Mouse (Mus musculus) lung, postnatal 36 days (tissue): ENCODE results near the gene Yaf2.

Experiments used
- DNase-seq: peaks from one replicate; pipeline ENCODE4 v3.0.0; 2022; ENCODE audit warnings: mixed read lengths

The Yaf2 gene

DNA sequence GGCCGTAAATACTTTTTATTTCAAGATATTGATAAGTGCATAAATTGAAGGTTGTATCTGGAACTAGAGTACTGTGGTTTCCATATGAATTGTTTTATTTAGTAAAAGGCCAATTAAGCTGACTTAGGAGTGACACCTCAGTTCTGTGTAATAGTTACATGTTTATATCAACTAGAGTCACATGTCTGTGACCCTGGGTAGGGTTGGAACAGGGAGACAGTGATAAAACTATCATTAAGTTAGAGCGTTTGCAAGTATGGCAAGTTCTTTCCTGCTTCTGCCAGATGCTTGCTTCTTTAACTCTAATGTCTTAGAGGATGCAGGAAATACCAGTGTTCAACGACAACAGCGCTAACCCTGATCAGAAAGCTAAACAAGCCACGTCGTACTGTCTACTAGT is 52.4 kb downstream of the Yaf2 start:
- no peak for DNase-seq

DNA sequence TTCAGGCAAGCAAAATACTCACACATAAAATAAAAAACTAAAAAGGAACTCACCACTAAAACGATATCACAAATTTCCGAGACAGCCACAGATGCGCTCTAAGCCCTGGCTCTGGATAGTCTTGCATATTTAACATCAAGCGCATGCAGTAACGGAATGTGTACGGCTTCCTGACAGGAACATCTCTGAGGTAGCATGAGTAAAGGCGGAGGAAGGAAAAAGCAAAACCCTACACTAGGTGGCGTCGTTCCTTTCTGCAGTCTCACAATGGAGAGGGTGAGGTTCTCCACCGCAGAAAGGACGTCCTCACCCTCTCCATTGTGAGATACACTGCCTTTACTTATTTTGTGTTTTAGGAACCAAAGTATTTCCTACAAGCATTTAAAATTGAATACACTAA is 53.4 kb downstream of the Yaf2 start:
- peak; percentile 39 for DNase-seq

DNA sequence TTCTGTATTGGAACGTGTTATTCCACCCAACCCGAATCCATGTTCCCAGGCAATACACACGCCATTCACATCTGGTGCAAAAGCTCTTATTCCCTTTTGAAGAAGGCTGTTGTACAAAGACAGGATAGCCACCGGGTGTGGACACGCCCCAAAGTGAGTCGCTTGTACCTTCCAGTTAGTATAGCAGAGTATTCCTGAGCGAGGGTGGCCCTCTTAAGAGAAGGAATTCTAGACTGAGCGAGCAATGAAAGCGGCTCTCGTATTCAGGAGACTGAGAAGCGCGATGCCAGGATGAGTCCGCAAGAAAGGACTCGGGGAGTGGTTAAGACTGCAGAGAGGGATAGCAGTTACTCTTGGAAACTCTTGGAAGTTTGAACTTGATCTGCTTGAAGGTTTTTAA is 60.5 kb downstream of the Yaf2 start:
- peak; percentile 27 for DNase-seq

- DNase-seq = peak; percentile 54
Observed at GRCm38 (mm10) chr15:93275623-93276022, 61.1 kb downstream of the Yaf2 start.

DNA sequence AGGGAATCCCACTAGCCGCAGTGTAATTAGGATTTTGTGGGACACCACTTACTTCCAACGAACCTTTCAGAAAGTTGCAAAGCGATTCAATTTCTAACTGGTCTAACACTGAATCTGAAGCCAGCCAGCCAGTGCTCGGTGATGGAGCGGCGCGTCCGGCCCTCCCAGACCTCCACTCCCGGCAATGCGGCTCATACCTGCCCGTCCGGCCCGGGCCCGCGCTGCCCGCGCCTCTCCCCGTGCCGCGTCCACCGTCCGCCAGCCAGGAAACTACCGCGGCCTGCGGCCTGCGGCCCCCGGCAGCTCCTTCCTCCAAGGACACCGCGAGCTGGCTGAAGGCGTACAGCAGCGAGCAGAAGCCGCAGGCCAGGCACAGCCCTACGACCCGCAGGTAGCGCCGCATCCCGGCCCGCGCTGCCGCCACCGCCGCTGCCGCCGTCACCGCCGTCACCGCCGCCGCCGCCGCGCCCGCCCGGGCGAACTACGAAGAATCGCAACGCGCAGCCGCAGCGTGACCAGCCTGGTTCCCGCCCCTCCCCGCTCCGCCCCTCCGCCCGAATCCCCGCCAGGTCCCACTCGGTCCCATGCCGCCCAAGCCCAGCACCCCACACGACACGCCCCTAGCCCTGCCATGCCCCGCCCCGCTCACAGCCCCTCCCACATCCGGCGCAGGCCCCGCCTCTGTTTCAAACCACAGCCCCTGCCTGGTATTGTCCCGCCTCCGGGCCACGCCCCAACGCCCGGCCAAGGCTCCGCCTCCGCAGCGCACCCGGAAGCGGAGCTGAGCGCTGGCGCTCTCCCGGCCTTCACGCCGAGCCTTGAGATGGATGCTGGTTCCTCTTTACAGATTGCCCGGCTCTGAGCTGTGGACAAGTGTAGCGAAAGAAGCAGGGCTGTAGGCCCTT is 61.8 kb downstream of the Yaf2 start, which contains the start of gene Gxylt1:
Gxylt1 (minus strand) TSS at position 501 of the 905 bp plus-strand sequence.
- DNase-seq = peak; percentile 99

DNA sequence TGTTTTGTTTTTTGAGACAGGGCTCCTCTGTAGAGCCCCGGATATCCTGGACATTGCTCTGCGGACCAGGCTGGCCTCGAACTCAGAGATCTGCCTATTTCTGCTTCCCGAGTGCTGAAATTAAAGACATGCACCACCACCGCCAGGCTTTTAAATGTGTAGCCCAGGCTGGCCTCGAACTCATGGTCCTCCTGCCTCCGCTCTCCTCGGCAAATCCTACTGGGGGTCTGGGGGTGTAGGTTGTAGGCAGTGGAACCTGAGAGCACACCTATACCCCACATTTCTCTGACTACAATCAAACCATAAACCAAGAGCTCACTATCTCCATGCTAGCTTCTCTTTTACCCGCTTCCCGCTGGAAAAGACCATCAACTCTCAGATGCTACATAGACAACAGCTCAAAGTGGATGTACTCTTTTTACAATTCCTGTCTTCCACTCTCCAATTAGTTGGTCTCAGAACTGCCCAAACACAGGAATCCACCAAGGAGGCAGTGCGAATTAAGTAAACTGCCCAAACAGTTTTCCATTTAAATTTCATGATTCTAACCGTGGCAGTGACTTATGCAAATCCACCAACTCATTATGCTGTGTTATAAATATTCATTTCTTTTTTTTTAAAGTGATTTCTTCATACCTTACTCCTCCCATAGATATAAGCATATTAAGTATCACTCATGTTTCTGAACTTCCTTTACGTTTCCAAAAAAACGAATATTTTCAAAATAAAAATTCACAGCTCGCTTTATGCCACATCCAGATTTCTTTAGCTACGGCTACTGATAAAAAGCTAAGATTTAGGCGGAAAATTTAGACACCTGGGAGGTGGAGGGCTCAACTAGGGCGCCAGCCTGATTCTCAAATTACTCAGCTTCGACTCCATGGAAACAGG is 62.7 kb downstream of the Yaf2 start:
- DNase-seq = no peak

- no peak for DNase-seq
Observed at GRCm38 (mm10) chr15:93272948-93273347, 63.8 kb downstream of the Yaf2 start.

DNA sequence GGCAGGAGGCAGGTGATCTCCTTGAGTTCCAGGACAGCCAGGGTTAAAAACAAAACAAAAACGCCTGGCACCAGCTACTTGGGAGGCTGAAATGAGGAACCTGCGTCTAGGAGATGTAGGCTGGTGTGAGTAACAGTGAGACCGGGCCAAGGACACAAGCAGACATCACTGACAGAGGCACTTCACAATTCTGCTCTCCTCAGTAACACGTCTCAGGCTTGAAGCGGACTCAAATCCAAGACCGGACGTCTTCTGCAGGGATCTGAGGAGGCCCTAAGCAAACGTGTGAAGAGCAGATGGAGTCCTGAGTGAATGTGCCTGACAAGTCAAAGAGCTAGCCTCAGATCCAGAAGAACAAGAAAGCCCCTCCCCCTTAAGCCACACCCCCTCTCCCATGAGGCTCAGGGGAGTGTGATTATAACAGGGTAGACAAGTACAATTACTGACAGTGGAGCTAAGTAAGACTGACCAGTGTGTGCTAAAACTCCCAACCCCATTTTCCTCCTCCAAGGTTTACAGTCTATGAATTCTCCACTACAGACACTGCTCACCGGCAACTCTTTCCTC is 66.4 kb downstream of the Yaf2 start:
- peak; percentile 27 for DNase-seq

GRCm38 (mm10) chr15:93269572-93269971 is 67.2 kb downstream of the Yaf2 start:
- no peak for DNase-seq

DNA sequence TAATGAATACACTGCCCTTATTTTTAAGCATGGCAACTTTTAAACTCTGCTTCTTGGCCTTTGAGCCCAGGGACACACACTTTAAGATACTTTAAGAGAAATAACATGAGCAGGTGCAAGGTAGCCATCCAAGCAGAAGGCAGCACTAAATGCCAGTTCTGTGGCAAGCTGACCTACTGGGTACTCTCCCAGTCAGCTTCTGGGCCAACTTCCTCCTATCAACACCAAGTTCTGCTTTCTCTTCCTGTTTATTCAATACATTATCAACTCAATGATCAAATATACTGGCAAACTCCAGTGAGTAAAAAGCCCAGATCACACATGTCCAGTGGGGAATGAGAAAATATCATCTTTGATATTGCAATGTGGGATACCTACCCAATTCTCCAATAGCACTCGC is 68.7 kb downstream of the Yaf2 start:
- DNase-seq = peak; percentile 43

DNA sequence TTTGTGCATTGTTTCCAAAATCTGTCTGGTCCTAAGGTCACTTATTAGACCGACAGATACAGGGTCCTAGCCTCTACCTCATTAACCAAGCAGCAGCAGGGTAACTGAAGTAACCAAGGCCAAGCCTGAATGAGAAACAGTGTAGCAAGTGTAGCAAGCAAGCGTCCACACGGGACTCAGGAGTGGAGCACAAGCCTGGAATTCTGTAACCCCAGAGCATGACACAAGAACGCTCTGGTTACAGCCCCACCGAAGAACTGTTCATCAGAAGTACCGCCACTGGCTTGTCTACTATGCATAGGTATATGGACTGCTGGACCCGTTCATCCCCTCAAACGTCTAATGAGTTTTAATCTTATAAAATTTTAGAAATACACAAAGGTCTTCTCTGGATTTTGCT is 69.3 kb downstream of the Yaf2 start:
- no peak for DNase-seq

- DNase-seq = no peak
Observed at GRCm38 (mm10) chr15:93266361-93266760, 70.4 kb downstream of the Yaf2 start.

GRCm38 (mm10) chr15:93265728-93266127 is 71.0 kb downstream of the Yaf2 start:
- peak; percentile 86 for DNase-seq

- no peak for DNase-seq
Observed at GRCm38 (mm10) chr15:93265231-93265630, 71.5 kb downstream of the Yaf2 start.

- DNase-seq = no peak
Observed at GRCm38 (mm10) chr15:93264221-93264620, 72.5 kb downstream of the Yaf2 start.

DNA sequence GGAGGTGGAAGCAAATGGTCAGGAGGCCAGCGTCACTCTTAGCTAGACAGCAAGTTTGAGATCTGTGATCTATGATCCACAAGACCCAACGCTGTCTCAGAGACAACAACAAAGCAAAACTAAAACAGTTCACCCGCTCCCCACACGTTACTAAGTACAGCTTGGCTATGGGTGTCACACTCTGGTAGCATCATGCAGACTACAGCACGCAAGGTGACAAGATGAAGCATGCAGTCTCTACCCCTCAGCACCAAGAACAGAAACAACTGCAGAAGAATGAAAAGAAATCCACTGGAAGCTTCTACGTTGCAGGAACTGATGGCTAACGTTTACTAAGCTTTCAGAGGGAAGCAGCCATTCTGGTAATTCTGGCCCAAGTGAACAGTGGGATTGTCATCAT is 73.2 kb downstream of the Yaf2 start:
- no peak for DNase-seq

GRCm38 (mm10) chr15:93262818-93263217 is 73.9 kb downstream of the Yaf2 start:
- no peak for DNase-seq

DNA sequence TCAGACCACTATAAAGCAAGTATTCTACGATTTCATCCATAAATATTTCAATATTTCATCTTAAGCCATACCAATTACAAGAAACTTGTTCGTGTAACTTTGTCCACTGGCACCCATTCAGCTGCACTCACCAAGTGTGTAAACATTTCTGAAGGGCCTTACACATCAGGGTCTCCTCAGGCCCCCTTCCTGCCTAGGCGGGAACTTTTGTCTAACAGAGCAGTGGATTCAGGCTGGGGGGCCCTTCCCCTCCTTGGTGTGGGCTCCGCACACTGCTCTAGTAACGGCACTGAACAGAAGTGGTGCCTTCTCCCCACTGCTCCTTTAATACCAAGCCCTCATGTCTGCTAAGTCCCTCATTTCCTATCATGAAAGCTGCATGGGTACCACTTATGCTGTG is 74.5 kb downstream of the Yaf2 start:
- DNase-seq = no peak

GRCm38 (mm10) chr15:93259933-93260332 is 76.8 kb downstream of the Yaf2 start:
- DNase-seq = no peak

GRCm38 (mm10) chr15:93255295-93255694 is 81.4 kb downstream of the Yaf2 start:
- DNase-seq = no peak

DNA sequence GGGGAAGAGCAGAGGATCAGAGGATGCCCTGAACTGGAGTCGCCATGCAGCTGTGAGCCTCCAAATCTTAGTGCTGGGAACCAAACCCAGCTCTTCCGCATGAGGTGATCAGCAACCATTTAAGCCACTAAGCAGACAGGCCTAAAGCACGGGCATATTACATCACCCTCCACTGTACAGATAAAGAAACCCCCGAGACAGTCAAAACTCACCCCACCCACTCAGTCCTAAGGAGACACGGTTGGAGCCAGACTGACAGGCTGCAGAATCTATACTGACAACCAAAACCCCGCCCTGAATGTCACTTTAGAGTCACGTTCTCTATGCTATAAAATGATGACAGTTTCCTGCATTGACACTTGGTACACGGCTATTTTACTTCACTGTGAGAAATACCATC is 83.6 kb downstream of the Yaf2 start:
- no peak for DNase-seq

- no peak for DNase-seq
Observed at GRCm38 (mm10) chr15:93252396-93252795, 84.3 kb downstream of the Yaf2 start.

DNA sequence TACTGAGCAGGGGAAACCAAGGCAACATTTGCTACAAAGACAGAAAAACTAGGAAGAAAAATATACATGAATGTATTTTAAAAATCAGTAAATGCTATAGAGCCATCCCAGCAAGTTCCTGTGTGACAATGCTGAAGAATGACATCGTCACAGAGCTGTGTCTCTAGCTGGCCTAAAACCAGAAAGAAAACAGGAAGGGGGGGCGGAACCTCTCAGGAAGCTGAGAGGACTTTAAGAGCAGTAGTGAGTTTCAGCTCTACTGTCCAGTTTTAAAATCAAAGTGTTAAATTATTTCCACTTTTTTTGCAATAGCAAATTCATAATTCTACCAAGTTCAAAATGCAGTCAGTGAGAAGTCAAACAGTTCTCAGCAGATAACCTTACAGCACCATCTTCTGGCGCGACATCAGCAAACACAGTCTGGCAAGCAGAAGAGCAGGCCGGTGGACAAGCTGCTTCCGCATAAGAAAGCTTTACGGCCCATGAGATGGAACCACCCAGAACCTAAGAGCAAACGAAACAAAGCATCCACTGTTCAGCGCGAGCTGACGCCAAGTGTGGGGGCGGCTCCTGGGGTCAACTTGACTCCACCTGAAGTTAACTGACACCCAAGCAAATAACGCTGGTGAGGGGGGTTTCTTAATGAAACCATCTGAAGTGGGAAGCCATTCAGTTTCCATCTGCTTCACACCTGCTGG is 85.0 kb downstream of the Yaf2 start:
- DNase-seq = peak; percentile 64
